Mouse (Mus musculus) yolk sac, embryonic 10.5 days (tissue): Measurements from ENCODE around the gene Fat3.
A peak's percentile ranks its signal among the peaks of the same experiment; 100 is the strongest.

Experiments
- DNase-seq: peaks from one replicate; pipeline ENCODE4 v3.0.0-alpha.2; 2017; ENCODE audit warnings: low spot score

The Fat3 gene

DNA sequence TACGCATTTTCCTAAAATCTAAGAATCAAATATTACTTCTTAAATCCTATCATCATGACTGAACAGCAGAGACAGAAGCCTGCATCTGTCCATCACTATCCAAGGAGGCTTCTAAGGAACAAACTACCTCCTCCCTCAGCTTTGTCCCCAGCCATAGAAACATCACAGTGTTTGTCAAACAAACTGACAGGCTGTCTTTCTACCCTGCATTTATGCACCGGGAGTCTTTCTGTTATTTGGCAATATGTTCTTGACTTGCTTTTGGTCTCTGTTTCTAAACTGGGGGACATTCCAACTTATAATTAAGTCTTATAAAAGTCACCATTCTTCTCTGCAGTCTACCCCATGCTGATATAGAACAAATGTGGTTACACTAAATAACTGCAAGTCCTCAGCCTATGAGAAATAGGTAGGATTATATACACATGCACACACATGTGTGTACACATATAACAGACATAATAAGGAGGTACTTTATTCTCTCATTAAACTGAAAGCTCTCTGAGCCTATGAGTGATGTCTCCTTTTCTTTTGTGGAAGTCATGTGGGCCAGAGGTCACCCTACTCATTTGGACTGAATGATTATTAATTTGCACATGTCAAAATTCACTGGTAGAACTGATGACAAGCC, 244.4 kb downstream of the Fat3 start:
- no peak for DNase-seq

GRCm38 (mm10) chr9:16246741-16247140, 254.3 kb downstream of the Fat3 start:
- DNase-seq, result no peak

DNA sequence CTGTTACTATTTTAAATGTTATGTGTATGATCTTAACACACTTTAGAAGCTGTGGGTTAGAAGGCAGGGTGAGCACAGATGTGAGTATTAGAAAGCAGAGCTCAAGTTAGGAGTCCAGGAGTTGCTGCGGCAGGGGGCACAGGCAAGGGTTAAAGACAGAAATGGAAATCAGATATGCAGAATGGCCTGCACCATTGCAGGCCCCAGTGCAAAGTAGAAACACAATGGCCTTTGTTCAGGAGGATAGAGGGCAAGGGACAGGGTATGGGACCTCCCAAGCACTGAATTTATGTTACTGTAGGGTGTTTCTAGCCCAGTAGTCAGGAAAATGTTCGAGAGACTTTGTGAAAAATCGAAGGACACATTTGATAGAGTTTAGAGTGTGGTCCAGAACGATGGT, 269.5 kb downstream of the Fat3 start:
- no peak for DNase-seq

GRCm38 (mm10) chr9:16228919-16229318, 272.2 kb downstream of the Fat3 start:
- no peak for DNase-seq

GRCm38 (mm10) chr9:16227398-16227797, 273.7 kb downstream of the Fat3 start:
- DNase-seq, result no peak

- DNase-seq, result no peak
These were observed 274.5 kb downstream of the Fat3 start for GRCm38 (mm10) chr9:16226545-16226944.

- no peak for DNase-seq
These were observed 279.2 kb downstream of the Fat3 start for GRCm38 (mm10) chr9:16221885-16222284.

DNA sequence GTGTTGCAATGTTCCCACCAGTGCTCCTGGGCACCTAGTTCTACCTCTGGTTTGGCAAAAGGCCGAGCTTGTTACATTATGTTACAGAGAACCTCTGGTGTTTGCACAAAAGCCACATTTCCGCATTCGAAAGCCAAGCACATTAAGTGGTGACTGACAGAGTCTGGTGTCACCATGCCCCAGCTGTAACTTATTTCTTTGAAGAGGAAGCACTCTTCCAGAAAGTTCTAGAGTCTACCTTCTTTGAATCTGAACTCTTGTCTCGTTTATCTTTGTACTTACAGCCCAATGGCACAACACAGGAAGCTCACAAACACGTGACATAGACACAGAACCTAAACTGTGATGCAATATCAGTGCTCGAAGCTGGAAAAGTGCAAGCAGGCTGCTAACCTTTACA, 284.9 kb downstream of the Fat3 start:
- no peak for DNase-seq

GRCm38 (mm10) chr9:16214731-16215681, 286.1 kb downstream of the Fat3 start:
- peak; percentile 65 for DNase-seq

DNA sequence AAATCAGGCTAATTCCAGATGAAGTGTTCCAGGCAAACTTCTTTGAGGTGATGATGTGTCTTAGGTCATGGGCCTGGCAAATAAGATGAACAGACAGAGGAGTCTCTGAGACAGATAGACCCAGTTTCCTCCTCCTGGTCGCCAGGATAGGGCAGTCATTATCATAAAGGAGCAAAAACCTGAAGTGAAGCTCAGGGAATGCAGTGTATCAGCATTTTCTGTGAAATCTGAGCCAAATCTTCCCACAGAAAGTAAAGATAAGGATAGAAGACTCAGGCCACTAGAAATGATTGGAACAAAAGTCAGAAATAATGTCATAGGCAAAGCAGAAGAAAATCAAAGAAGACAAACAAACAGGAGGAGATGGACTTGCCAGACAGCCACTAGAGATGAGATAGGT, 287.8 kb downstream of the Fat3 start:
- DNase-seq, result no peak

- DNase-seq, result no peak
These were observed 288.5 kb downstream of the Fat3 start for GRCm38 (mm10) chr9:16212628-16213027.

- DNase-seq, result no peak
These were observed 288.9 kb downstream of the Fat3 start for GRCm38 (mm10) chr9:16212163-16212562.

DNA sequence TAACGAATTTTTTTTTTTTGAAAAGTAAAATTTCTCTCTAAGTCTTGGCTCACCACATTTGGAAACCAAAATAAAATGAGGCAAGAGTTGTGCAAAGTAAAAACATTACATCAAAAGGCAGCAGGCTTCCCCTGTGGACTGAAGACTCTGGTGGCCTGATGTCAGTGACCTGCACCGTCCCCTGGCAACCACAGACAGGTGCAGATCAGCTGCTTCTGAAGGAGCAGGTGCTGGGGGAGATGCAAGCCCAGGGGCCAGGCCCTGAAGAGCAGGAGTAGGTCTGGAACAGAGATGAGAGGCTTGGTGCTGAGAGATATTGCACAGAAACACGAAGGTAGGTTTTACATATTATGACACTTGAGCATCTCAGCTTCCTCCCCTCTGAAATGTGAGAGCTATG, 289.6 kb downstream of the Fat3 start:
- no peak for DNase-seq

GRCm38 (mm10) chr9:16202296-16202695, 298.8 kb downstream of the Fat3 start:
- no peak for DNase-seq

DNA sequence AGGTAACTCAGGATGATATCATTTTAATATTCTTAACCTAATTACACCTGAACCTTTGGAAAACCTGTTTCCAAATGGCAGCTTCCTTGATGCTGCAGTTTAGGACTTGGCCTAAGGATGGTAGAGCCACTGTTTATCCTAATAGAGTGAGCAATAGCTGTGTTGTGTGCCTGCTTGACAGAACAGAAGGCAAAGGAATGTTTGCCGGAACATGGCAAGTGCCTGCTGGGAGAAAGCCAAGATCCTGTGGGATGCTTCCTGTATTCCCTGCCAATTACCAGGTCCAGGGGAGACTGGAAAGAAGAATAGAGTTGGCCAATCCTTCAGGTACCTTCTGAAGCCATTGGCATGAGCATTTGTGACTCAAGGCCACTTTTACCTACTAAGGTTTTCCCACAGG, 300.1 kb downstream of the Fat3 start:
- DNase-seq, result no peak

- DNase-seq, result no peak
These were observed 314.6 kb downstream of the Fat3 start for GRCm38 (mm10) chr9:16186461-16186860.

- no peak for DNase-seq
These were observed 331.8 kb downstream of the Fat3 start for GRCm38 (mm10) chr9:16169238-16169637.

DNA sequence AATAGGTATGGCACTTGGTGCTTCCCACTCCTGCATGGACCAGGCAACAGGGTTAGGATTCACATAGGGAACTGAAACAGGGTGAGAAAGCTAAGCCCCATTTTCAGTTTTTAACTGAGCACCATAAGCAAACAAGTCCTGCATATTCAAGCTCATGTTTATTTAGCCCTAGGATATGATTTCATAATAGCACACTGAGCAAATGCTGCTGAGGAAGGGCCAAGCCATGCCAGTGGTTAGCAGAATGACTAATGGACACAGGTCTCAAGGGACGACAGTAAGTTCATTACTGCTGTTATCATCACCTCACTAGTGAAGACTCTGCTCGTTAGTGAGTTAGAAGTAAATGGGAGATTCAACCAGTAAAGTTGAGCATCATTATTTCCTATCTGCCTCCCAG, 333.0 kb downstream of the Fat3 start:
- DNase-seq, result no peak

DNA sequence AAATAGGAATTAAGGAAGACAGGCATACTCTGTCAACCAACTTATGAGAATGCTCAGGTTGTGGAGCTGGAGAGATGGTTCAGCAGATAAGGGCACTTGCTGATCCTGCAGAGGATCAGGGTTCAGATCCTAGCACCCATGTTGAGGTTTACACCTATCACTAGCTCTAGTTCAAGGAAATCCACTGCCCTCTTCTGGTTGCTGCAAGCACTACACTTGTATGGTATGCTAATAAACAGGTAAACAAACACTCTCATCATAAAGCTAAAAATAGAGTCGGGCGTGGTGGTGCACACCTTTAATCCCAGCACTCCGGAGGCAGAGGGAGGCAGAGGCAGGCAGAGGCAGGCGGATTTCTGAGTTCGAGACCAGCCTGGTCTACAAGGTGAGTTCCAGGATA, 341.7 kb downstream of the Fat3 start:
- DNase-seq, result no peak

DNA sequence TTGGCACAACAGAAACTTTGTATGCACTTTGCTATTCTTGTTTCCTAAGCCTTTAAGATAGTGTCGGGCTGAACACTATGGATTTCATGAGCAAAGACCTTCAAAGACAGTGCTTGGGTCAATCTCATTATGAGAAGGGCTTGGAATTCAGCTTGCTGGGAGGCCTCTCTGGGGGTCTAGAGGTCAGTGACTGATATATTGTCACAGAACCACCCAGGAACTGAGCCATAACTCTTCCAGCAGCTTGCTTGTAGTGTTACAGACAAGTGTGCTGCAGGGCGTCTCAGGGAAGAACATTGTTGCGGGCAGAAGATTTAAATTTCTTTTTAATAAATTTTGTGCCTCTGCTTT, 347.5 kb downstream of the Fat3 start:
- peak; percentile 10 for DNase-seq

DNA sequence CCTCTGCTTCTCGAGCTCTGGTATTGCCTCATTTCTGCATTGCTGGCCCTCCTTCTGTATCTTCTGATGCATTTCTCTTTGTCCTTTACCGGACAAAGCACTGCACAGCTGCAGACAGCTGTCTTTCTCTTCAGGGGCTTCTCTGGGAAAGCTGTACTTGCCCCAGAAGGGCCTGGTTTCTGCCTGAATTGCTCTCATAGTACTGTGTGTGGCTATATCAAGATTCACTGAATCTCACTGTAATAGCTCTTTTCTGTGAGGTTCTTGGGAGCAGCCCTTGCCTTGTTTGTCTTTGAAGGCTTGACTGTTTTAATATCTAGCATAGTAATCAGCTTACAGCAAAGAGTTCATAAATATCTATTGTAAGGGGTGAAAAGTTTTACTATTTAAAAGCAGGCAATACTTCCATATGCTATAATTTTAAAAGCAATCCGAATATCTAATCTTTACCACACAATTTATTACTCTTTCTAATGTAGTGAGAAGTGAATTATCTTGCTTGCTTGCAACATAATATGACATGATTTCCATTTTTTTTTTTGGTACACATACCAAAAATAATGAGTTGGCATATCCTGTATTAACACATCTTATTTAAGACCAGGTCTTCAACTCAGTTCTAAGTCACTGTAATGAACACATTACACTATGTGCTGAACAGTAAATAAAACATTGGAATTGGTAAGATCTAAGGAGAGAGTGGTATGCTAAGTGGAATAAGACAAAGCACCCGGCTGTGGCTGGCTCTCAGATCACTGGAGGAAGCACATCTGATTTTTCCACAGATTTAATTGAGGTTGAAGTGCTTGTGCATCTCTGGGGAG, 348.1 kb downstream of the Fat3 start:
- DNase-seq, result no peak

GRCm38 (mm10) chr9:16150046-16150445, 351.0 kb downstream of the Fat3 start:
- DNase-seq, result no peak

- DNase-seq, result no peak
These were observed 353.4 kb downstream of the Fat3 start for GRCm38 (mm10) chr9:16147735-16148134.
